Mouse (Mus musculus) gastrocnemius, adult 8-10 months (tissue): ENCODE results near the gene C1rl. TPM values are rescaled to one million over a fixed set of nuclear protein-coding genes. Genes with fewer than 3 reads are reported as not detected.

Experiments used
- total RNA-seq, 4 experiments: library from RNA; stranded (reverse); gene quantifications; 2 replicates each; pipeline ENCODE4 v1.2.4; 2022

The C1rl gene
- total RNA-seq, 4 experiments from 2014 or later = 0.34 to 0.51 (median 0.45) TPM; not detected in 1

Other genes with a start within 250 kb of the C1rl start
- 1 to 10 TPM; 1.8 to 7.7 (median 4.3) TPM for gene Cd163, start 188.5 kb upstream of the C1rl start, total RNA-seq
- gene Pex5, start 78.0 kb upstream of the C1rl start, total RNA-seq = 10 to 100 TPM; 21.4 to 24.9 (median 22.9) TPM
- gene Clstn3, start 28.3 kb upstream of the C1rl start, total RNA-seq = 1 to 10 TPM in 1 of 4 experiments, under 1 TPM in 3; 0.27 to 1.2 (median 0.48) TPM
- 1 to 10 TPM; 3.6 to 7.5 (median 5.5) TPM for gene C1ra, start 19.3 kb downstream of the C1rl start, total RNA-seq
- gene C1s1, start 49.2 kb downstream of the C1rl start, total RNA-seq = 10 to 100 TPM in 3 of 4 experiments, 1 to 10 TPM in 1; 8.4 to 20.8 (median 14.2) TPM
- gene C1rb, start 77.2 kb downstream of the C1rl start, total RNA-seq = 1 to 10 TPM in 1 of 4 experiments, under 1 TPM in 3; 0.46 to 1.2 (median 0.69) TPM
- under 1 TPM; 0.44 to 0.70 (median 0.51) TPM for gene C1s2, start 143.0 kb downstream of the C1rl start, total RNA-seq
- 10 to 100 TPM; 12.6 to 18.1 (median 15.6) TPM for gene Lpcat3, start 169.9 kb downstream of the C1rl start, total RNA-seq
- gene Emg1, start 219.1 kb downstream of the C1rl start, total RNA-seq = 10 to 100 TPM; 62.1 to 74.4 (median 66.1) TPM
- gene Phb2, start 219.2 kb downstream of the C1rl start, total RNA-seq = 100 to 1,000 TPM; 140 to 157 (median 153) TPM
- gene Ptpn6, start 245.6 kb downstream of the C1rl start, total RNA-seq = 1 to 10 TPM in 3 of 4 experiments, under 1 TPM in 1; 0.80 to 2.0 (median 1.2) TPM
- gene Grcc10, start 248.3 kb downstream of the C1rl start, total RNA-seq = 100 to 1,000 TPM; 146 to 173 (median 164) TPM